Mouse (Mus musculus) gastrocnemius, adult 2 months (tissue): ENCODE measurements around the gene Cntn5. TPM values are rescaled to one million over a fixed set of nuclear protein-coding genes. Genes with fewer than 3 reads are reported as not detected.
A peak's percentile ranks its signal among the peaks of the same experiment; 100 is the strongest.

Experiments used
- DNase-seq: peaks from one replicate; pipeline ENCODE4 v3.0.0; 2022
- H3K27ac ChIP-seq: fragments of 200-600 bp; 2 replicates; pipeline ENCODE4 v1.8.1; 2022; ENCODE audit warnings: mild to moderate bottlenecking
- H3K4me3 ChIP-seq: fragments of 200-600 bp; 2 replicates; pipeline ENCODE4 v1.8.1; 2022; ENCODE audit warnings: mild to moderate bottlenecking, moderate library complexity
- CTCF ChIP-seq: fragments of 200-600 bp; IDR thresholded peaks from 2 replicates; pipeline ENCODE4 v1.8.1; 2022; ENCODE audit warnings: antibody characterized with exemption, mild to moderate bottlenecking, moderate library complexity
- intact Hi-C: fragments of 180-260 bp; cut with DNase I; formaldehyde crosslinking; loops from one replicate; pipeline ENCODE4 v1.15.1; 2025
- total RNA-seq, 2 experiments: library from RNA; stranded (reverse); gene quantifications; 2 replicates each; pipeline ENCODE4 v1.2.3; 2021

The Cntn5 gene
- total RNA-seq, 2 experiments from 2014 or later = 0.08 TPM; not detected in 1

- TF ChIP-seq CTCF = no peak
- no peak overlapping the region for H3K4me3 ChIP-seq
- intact Hi-C loops = no loop called here
- no peak overlapping the region for H3K27ac ChIP-seq
- no peak for DNase-seq
Measured at GRCm38 (mm10) chr9:10366246-10366955, 538.2 kb downstream of the Cntn5 start.

GRCm38 (mm10) chr9:10350909-10351655 lies 553.5 kb downstream of the Cntn5 start:
- no peak for TF ChIP-seq CTCF
- no peak for DNase-seq
- intact Hi-C loops = no loop called here
- Histone ChIP-seq H3K4me3 (no peak overlapping the region), H3K27ac (no peak overlapping the region)

GRCm38 (mm10) chr9:10348741-10349140 lies 555.8 kb downstream of the Cntn5 start:
- H3K4me3 ChIP-seq = no peak overlapping the region
- H3K27ac ChIP-seq = no peak overlapping the region
- intact Hi-C loops = no loop called here
- DNase-seq = no peak
- no peak for TF ChIP-seq CTCF

GRCm38 (mm10) chr9:10348222-10348621 lies 556.4 kb downstream of the Cntn5 start:
- Histone ChIP-seq H3K27ac (no peak overlapping the region), H3K4me3 (no peak overlapping the region)
- intact Hi-C loops = no loop called here
- TF ChIP-seq CTCF = no peak
- no peak for DNase-seq

GRCm38 (mm10) chr9:10340751-10341150 lies 563.8 kb downstream of the Cntn5 start:
- H3K27ac ChIP-seq = no peak overlapping the region
- intact Hi-C loops = no loop called here
- TF ChIP-seq CTCF = no peak
- DNase-seq = no peak
- no peak overlapping the region for H3K4me3 ChIP-seq

- intact Hi-C loops = no loop called here
- TF ChIP-seq CTCF = no peak
Measured at GRCm38 (mm10) chr9:10339716-10340115, 564.9 kb downstream of the Cntn5 start.

GRCm38 (mm10) chr9:10324697-10325368 lies 579.7 kb downstream of the Cntn5 start:
- H3K4me3 ChIP-seq = no peak overlapping the region
- no peak for DNase-seq
- intact Hi-C loops = no loop called here
- H3K27ac ChIP-seq = no peak overlapping the region
- peak; percentile 51 for TF ChIP-seq CTCF

More at GRCm38 (mm10) chr9:10339716-10340115, 564.9 kb downstream of the Cntn5 start:
- H3K4me3 ChIP-seq = no peak overlapping the region
- H3K27ac ChIP-seq = no peak overlapping the region
- no peak for DNase-seq

DNA sequence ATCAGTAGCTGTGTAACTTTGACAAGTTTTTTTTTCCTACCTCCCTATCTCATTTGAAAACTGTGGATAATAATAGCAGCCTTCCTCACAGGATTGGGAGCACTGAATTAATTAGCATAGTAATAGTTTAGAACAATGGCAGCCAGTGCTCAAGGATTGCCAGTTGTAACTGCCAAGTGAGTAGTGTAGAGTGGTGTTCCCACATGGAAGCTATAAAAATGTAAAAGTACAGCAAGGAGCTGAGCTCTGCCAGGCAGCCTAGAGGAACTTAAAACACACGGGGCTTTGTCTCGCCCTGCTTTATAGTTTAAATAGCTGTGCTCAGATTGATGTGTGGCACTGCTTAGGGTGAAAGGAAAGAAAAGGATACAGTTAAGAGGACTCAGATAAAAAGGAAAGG lies 635.2 kb downstream of the Cntn5 start:
- intact Hi-C loops = no loop called here
- DNase-seq = no peak
- TF ChIP-seq CTCF = no peak
- Histone ChIP-seq H3K27ac (no peak overlapping the region), H3K4me3 (no peak overlapping the region)

GRCm38 (mm10) chr9:10268836-10269235 lies 635.7 kb downstream of the Cntn5 start:
- intact Hi-C loops = no loop called here
- no peak for TF ChIP-seq CTCF
- H3K27ac ChIP-seq = no peak overlapping the region
- H3K4me3 ChIP-seq = no peak overlapping the region
- DNase-seq = no peak

- TF ChIP-seq CTCF = no peak
- no peak for DNase-seq
- intact Hi-C loops = no loop called here
Measured at GRCm38 (mm10) chr9:10265616-10266015, 639.0 kb downstream of the Cntn5 start.

DNA sequence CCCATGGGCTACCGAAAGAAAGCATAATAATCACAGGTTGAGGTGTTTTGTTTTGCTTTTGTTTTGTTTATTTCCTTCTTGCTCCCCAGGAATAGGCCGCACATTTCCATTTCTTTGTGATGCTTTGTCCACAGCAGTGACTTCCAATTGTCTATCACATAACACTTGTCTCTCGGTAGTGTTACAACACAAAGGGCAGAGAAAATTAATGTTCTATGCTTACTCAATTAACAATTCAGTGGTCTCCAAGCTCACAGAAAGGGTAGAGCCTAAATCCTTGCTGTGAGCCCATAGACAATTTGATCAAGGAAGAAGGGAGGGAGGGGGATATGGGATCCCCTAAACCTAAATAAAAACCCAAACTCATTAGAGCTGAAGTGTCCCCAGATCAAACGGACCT lies 671.2 kb downstream of the Cntn5 start:
- Histone ChIP-seq H3K27ac (no peak overlapping the region), H3K4me3 (no peak overlapping the region)
- TF ChIP-seq CTCF = no peak
- intact Hi-C loops = no loop called here
- DNase-seq = no peak

More at GRCm38 (mm10) chr9:10265616-10266015, 639.0 kb downstream of the Cntn5 start:
- no peak overlapping the region for H3K4me3 ChIP-seq
- H3K27ac ChIP-seq = no peak overlapping the region

GRCm38 (mm10) chr9:10232066-10232465 lies 672.5 kb downstream of the Cntn5 start:
- no peak for DNase-seq

DNA sequence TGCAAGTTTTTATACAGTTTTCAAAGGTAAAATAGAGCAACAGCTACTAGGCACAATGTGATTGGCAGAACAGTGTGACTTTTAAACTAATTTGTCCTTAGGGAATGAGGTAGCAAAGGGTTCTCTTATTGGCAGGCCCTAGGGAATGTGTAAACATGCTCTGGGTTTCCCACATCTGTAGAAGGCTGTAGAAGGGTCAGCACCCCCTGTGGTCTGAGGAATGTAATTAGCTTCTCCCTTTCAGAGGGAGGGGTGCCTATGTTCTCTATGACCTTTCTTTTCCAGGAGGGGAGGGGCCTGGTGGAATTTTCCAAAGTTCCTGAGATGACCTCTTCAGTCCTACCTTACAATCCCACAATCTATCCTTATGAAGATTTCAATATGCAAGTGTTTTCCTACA lies 673.6 kb downstream of the Cntn5 start:
- no peak for DNase-seq
- TF ChIP-seq CTCF = no peak
- no peak overlapping the region for H3K27ac ChIP-seq
- intact Hi-C loops = no loop called here
- no peak overlapping the region for H3K4me3 ChIP-seq

More at GRCm38 (mm10) chr9:10232066-10232465, 672.5 kb downstream of the Cntn5 start:
- no peak overlapping the region for H3K4me3 ChIP-seq
- no peak for TF ChIP-seq CTCF
- H3K27ac ChIP-seq = no peak overlapping the region
- intact Hi-C loops = no loop called here
